Mouse (Mus musculus) ES-E14 (cell line): ENCODE data around the gene Iqcf6. TPM values are rescaled to one million over a fixed set of nuclear protein-coding genes. Genes with fewer than 3 reads are reported as not detected.
"Not testable (repeated sequence)": the region's sequence is repeated elsewhere in the genome, so short reads cannot be mapped to it uniquely, and the experiment has no call there.

Experiments used
- DNase-seq: peaks from one replicate; pipeline ENCODE4 v3.0.0-alpha.2; 2013; ENCODE audit warnings: low read depth, low spot score
- H3K27ac ChIP-seq: 2 replicates; pipeline ENCODE4 v1.5.1; 2012; ENCODE audit warnings: low read depth, mild to moderate bottlenecking, low read length, moderate library complexity, mixed read lengths; ENCODE audit not compliant: poor library complexity, insufficient read depth, severe bottlenecking
- H3K36me3 ChIP-seq: 2 replicates; pipeline ENCODE4 v1.6.1; 2012; ENCODE audit warnings: mild to moderate bottlenecking, low read length, moderate library complexity, mixed read lengths; ENCODE audit not compliant: control insufficient read depth, poor library complexity, insufficient read depth, severe bottlenecking
- H3K4me1 ChIP-seq, 2 experiments: fragments of 150-350 bp in 1 of 2; sonication (generic) in 1 of 2; 2 replicates each; pipeline ENCODE4 v1.6.1; 2012; ENCODE audit warnings: low read length in 2 of 2, mild to moderate bottlenecking in 1 of 2, mixed read lengths in 1 of 2; ENCODE audit not compliant: control insufficient read depth in 2 of 2, insufficient read depth in 2 of 2, poor library complexity in 1 of 2
- H3K4me3 ChIP-seq, 2 experiments: fragments of 150-350 bp in 1 of 2; sonication (generic) in 1 of 2; 2 replicates each; pipeline ENCODE4 v1.5.1; 2012; ENCODE audit warnings: low read length in 2 of 2, low read depth in 1 of 2, mild to moderate bottlenecking in 1 of 2, mixed read lengths in 1 of 2; ENCODE audit not compliant: insufficient read depth in 1 of 2, poor library complexity in 1 of 2, severe bottlenecking in 1 of 2
- H3K9ac ChIP-seq: 2 replicates; pipeline ENCODE4 v1.6.1; 2012; ENCODE audit warnings: low read depth, mild to moderate bottlenecking, low read length, mixed read lengths; ENCODE audit not compliant: poor library complexity, insufficient read depth, severe bottlenecking
- H3K9me3 ChIP-seq: fragments of 150-350 bp; sonication (generic); 2 replicates; pipeline ENCODE4 v1.6.1; 2012; ENCODE audit warnings: low read depth, mild to moderate bottlenecking, low read length; ENCODE audit not compliant: control insufficient read depth, insufficient read depth
- CHD2 ChIP-seq: IDR thresholded peaks from 2 replicates; pipeline ENCODE4 v1.6.1; 2014; ENCODE audit warnings: mild to moderate bottlenecking, low read depth, low read length, inconsistent platforms
- HCFC1 ChIP-seq: IDR thresholded peaks from 2 replicates; pipeline ENCODE4 v1.6.1; 2012; ENCODE audit warnings: low read length, inconsistent platforms, borderline replicate concordance; ENCODE audit not compliant: insufficient read depth
- MAFK ChIP-seq: IDR thresholded peaks from 2 replicates; pipeline ENCODE4 v1.6.1; 2014; ENCODE audit warnings: mild to moderate bottlenecking, low read depth, low read length, inconsistent platforms; ENCODE audit not compliant: insufficient read depth
- ZC3H11A ChIP-seq: IDR thresholded peaks from 2 replicates; pipeline ENCODE4 v1.6.1; 2012; ENCODE audit warnings: low read depth, mild to moderate bottlenecking, inconsistent platforms, low read length, borderline replicate concordance
- ZNF384 ChIP-seq: IDR thresholded peaks from 2 replicates; pipeline ENCODE4 v1.6.1; 2012; ENCODE audit warnings: low read depth, low read length, inconsistent platforms
- in situ Hi-C, 2 experiments: fragments of 600-800 bp; cut with MboI; formaldehyde crosslinking; loops; one replicate each; pipeline ENCODE4 v1.15.1; 2025; ENCODE audit warnings: low sequenced_read_pairs in 2 of 2, inconsistent platforms in 1 of 2; ENCODE audit not compliant: unreplicated experiment in 2 of 2
- total RNA-seq: library from RNA; depleted of rRNA; stranded (reverse); fragments of 300-350 nt; gene quantifications from 2 replicates; pipeline ENCODE4 v1.2.3, GENCODE M21; 2012; rRNA removed

Iqcf6 gene
- 0.53 TPM in 1 of 2 replicates, not detected in the other for total RNA-seq

GRCm38 (mm10) chr9:106626282-106626681 is at the start of gene Iqcf6:
Iqcf6 (plus strand) TSS chr9:106626582.
- no peaks in the 10 kb centered on the region for H3K9me3 ChIP-seq
- peak within 1 kb of the TSS; percentile 3 to 36; a peak in 2 of 4 replicates for H3K4me3 ChIP-seq
- no peak for DNase-seq
- no peak within 1 kb of the TSS for H3K27ac ChIP-seq
- TF ChIP-seq CHD2 (no peak), MAFK (no peak), HCFC1 (no peak), ZC3H11A (no peak), ZNF384 (no peak)
- no peak within 1 kb of the TSS for H3K9ac ChIP-seq
- in situ Hi-C loops: no loop called here
- no peaks in the 10 kb centered on the region for H3K36me3 ChIP-seq
- no peaks in the 10 kb centered on the region for H3K4me1 ChIP-seq

- in situ Hi-C loops: no loop called here
- no peak for TF ChIP-seq ZNF384
- no peak for TF ChIP-seq HCFC1
- TF ChIP-seq CHD2: no peak
- TF ChIP-seq MAFK: no peak
- TF ChIP-seq ZC3H11A: no peak
- Histone ChIP-seq H3K27ac (no peak overlapping the region), H3K36me3 (no peaks in the 10 kb centered on the region), H3K4me1 (no peaks in the 10 kb centered on the region), H3K9ac (no peak overlapping the region), H3K4me3 (no peak overlapping the region), H3K9me3 (no peaks in the 10 kb centered on the region)
- DNase-seq: no peak
These were observed 46.4 kb upstream of the Iqcf6 start for GRCm38 (mm10) chr9:106580016-106580415.

DNA sequence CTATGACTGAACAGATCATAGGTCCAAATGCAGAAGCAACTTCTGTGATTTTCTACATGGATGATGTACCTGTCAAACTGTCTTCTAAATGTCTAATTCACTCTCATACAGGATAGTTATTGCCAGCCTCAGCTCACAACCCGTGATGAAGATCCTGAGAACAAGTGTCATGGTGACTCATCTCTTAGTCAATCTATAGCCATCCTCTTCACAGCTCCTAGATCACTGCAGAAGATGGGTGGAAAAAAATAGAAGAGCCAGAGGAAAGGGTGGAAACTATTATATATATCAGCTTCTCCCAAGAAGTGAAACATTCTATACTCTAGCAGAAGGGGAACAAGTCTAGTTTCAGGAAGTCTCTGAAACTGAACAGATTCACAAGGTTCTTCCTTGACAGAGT is 43.8 kb upstream of the Iqcf6 start:
- H3K36me3 ChIP-seq: no peaks in the 10 kb centered on the region
- no peaks in the 10 kb centered on the region for H3K4me1 ChIP-seq
- in situ Hi-C loops: no loop called here
- H3K9ac ChIP-seq: no peak overlapping the region
- H3K9me3 ChIP-seq: no peaks in the 10 kb centered on the region
- TF ChIP-seq ZC3H11A (no peak), CHD2 (no peak), ZNF384 (no peak), MAFK (no peak), HCFC1 (no peak)
- no peak overlapping the region for H3K27ac ChIP-seq
- H3K4me3 ChIP-seq: no peak overlapping the region
- no peak for DNase-seq

DNA sequence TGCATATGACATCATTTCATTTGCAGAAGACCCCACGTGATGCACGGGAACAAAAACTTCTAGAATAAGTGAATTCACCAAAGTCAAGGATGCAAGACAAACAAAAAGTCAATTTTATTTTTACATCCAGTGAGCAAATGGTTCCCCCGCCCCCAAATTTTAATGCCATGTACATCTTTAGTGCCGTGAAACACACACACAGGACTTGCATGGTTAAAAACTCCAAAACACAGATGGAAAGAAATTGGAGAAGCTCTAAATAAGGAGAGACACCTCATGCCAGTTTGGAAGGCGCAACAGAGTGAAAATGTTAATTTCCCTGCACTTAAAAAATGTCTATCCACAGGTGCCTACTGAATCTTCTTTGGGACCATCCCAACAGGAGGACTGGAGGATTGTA is 34.2 kb upstream of the Iqcf6 start:
- H3K4me3 ChIP-seq: no peak overlapping the region
- TF ChIP-seq ZC3H11A: no peak
- TF ChIP-seq MAFK: no peak
- TF ChIP-seq ZNF384: no peak
- no peak for TF ChIP-seq HCFC1
- no peak for TF ChIP-seq CHD2
- DNase-seq: no peak
- no peaks in the 10 kb centered on the region for H3K9me3 ChIP-seq
- H3K4me1 ChIP-seq: no peaks in the 10 kb centered on the region
- no peak overlapping the region for H3K9ac ChIP-seq
- in situ Hi-C loops: no loop called here
- no peak overlapping the region for H3K27ac ChIP-seq
- no peaks in the 10 kb centered on the region for H3K36me3 ChIP-seq

- H3K36me3 ChIP-seq, H3K4me1 ChIP-seq, DNase-seq, H3K9me3 ChIP-seq, H3K27ac ChIP-seq, in situ Hi-C loops, H3K4me3 ChIP-seq, H3K9ac ChIP-seq: not testable (repeated sequence)
These were observed 31.0 kb upstream of the Iqcf6 start for GRCm38 (mm10) chr9:106595402-106595801.
